Mouse (Mus musculus): ENCODE data around the gene Elof1. TPM values are rescaled to one million over a fixed set of nuclear protein-coding genes. Genes with fewer than 3 reads are reported as not detected.

Elof1 gene
- polyA plus RNA-seq, 1 experiment from 2014 or later = 179 TPM

Small RNAs within 50 kb of the gene (microRNA-seq; reads per million reads assigned to microRNA genes)
- not detected for gene Mir7084

Other genes with a start within 250 kb of the Elof1 start
- gene Rab3d, start 199.0 kb downstream of the Elof1 start, polyA plus RNA-seq (2015; fragmentation: Nextera tagmentation; extraction: Ambion mirVana) = 15.9 and 18.5 TPM in 2 replicates
- gene Ccdc159, start 189.7 kb downstream of the Elof1 start, polyA plus RNA-seq (2015; fragmentation: Nextera tagmentation; extraction: Ambion mirVana) = 8.9 and 10.4 TPM in 2 replicates
- 47.1 and 48.2 TPM in 2 replicates for gene Tmem205, start 189.6 kb downstream of the Elof1 start, polyA plus RNA-seq (2015; fragmentation: Nextera tagmentation; extraction: Ambion mirVana)
- 67.5 and 71.4 TPM in 2 replicates for gene Plppr2, start 180.1 kb downstream of the Elof1 start, polyA plus RNA-seq (2015; fragmentation: Nextera tagmentation; extraction: Ambion mirVana)
- gene Swsap1, start 161.4 kb downstream of the Elof1 start, polyA plus RNA-seq (2015; fragmentation: Nextera tagmentation; extraction: Ambion mirVana) = 9.1 and 9.7 TPM in 2 replicates
- 1.9 and 2.2 TPM in 2 replicates for gene Epor, start 153.7 kb downstream of the Elof1 start, polyA plus RNA-seq (2015; fragmentation: Nextera tagmentation; extraction: Ambion mirVana)
- gene Rgl3, start 127.7 kb downstream of the Elof1 start, polyA plus RNA-seq (2015; fragmentation: Nextera tagmentation; extraction: Ambion mirVana) = 1.1 TPM in 2 replicates
- gene Ccdc151, start 114.5 kb downstream of the Elof1 start, polyA plus RNA-seq (2015; fragmentation: Nextera tagmentation; extraction: Ambion mirVana) = 4.1 and 4.4 TPM in 2 replicates
- gene Prkcsh, start 114.4 kb downstream of the Elof1 start, polyA plus RNA-seq (2015; fragmentation: Nextera tagmentation; extraction: Ambion mirVana) = 99.3 and 101 TPM in 2 replicates
- gene Elavl3, start 65.1 kb downstream of the Elof1 start, polyA plus RNA-seq (2015; fragmentation: Nextera tagmentation; extraction: Ambion mirVana) = 80.6 and 81.7 TPM in 2 replicates
- gene Gm49318, start 45.9 kb downstream of the Elof1 start, polyA plus RNA-seq (2015; fragmentation: Nextera tagmentation; extraction: Ambion mirVana) = not detected in 2 replicates
- gene Zfp653, start 45.8 kb downstream of the Elof1 start, polyA plus RNA-seq (2015; fragmentation: Nextera tagmentation; extraction: Ambion mirVana) = 17.7 and 19.5 TPM in 2 replicates
- 53.5 and 56.5 TPM in 2 replicates for gene Ecsit, start 31.7 kb downstream of the Elof1 start, polyA plus RNA-seq (2015; fragmentation: Nextera tagmentation; extraction: Ambion mirVana)
- gene Cnn1, start 18.0 kb downstream of the Elof1 start, polyA plus RNA-seq (2015; fragmentation: Nextera tagmentation; extraction: Ambion mirVana) = 1.4 and 4.5 TPM in 2 replicates
- 0.82 and 0.98 TPM in 2 replicates for gene Acp5, start 18.5 kb upstream of the Elof1 start, polyA plus RNA-seq (2015; fragmentation: Nextera tagmentation; extraction: Ambion mirVana)
- gene Pigyl, start 39.7 kb upstream of the Elof1 start, polyA plus RNA-seq (2015; fragmentation: Nextera tagmentation; extraction: Ambion mirVana) = 81.3 and 88.2 TPM in 2 replicates
- 0.17 TPM in 1 of 2 replicates, not detected in the other for gene Zfp872, start 70.9 kb upstream of the Elof1 start, polyA plus RNA-seq (2015; fragmentation: Nextera tagmentation; extraction: Ambion mirVana)
- gene Zfp809, start 108.5 kb upstream of the Elof1 start, polyA plus RNA-seq (2015; fragmentation: Nextera tagmentation; extraction: Ambion mirVana) = 9.0 and 10.9 TPM in 2 replicates
- 7.5 and 7.6 TPM in 2 replicates for gene Zfp599, start 142.7 kb upstream of the Elof1 start, polyA plus RNA-seq (2015; fragmentation: Nextera tagmentation; extraction: Ambion mirVana)
- 36.0 and 40.6 TPM in 2 replicates for gene Zfp810, start 190.5 kb upstream of the Elof1 start, polyA plus RNA-seq (2015; fragmentation: Nextera tagmentation; extraction: Ambion mirVana)